Mouse (Mus musculus): Measurements from ENCODE around the gene Etfbkmt.

GRCm38 (mm10) chr6:149101943-149102243 is 37.8 kb upstream of the Etfbkmt start:
- TF ChIP-seq EP300 (IDR thresholded peaks at IDR 0.05) (no peak), CTCF (IDR thresholded peaks at IDR 0.05) (no peak)
